Mouse (Mus musculus): ENCODE measurements around the gene Fas. TPM values are rescaled to one million over a fixed set of nuclear protein-coding genes. Genes with fewer than 3 reads are reported as not detected.

Fas gene
- polyA plus RNA-seq, 1 experiment from 2014 or later, result 0.84 TPM

GRCm38 (mm10) chr19:34270824-34271464, 19.5 kb upstream of the Fas start:
- no peak overlapping the region for H3K4me2 ChIP-seq (ENCODE audit: low read length)
- H3K9me3 ChIP-seq (ENCODE audit: control insufficient read depth, low read length), result no peaks in the 10 kb centered on the region
- H3K4me1 ChIP-seq (ENCODE audit: control insufficient read depth, insufficient read depth, low read length), result no peaks in the 10 kb centered on the region
- DNase-seq (no peak), ATAC-seq (ENCODE audit: low FRiP score, low TSS enrichment) (no peak)
- 95% methylated on average over 13 of the region's 13 CpGs for WGBS
- no peaks in the 10 kb centered on the region for H3K27me3 ChIP-seq (ENCODE audit: control insufficient read depth, insufficient read depth, low read length)
- H3K27ac ChIP-seq (replicated peaks; ENCODE audit: low read depth, low read length), result no peak overlapping the region
- no peaks in the 10 kb centered on the region for H3K36me3 ChIP-seq (ENCODE audit: control insufficient read depth, insufficient read depth, low read length)
- H3K4me3 ChIP-seq (replicated peaks; ENCODE audit: low read depth, low read length), result no peak overlapping the region
- no peak overlapping the region for H3K9ac ChIP-seq (replicated peaks; ENCODE audit: low read length)

GRCm38 (mm10) chr19:34273073-34273472, 17.4 kb upstream of the Fas start:
- no peaks in the 10 kb centered on the region for H3K9me3 ChIP-seq (ENCODE audit: control insufficient read depth, low read length)
- no peak overlapping the region for H3K4me3 ChIP-seq (replicated peaks; ENCODE audit: low read depth, low read length)
- no peaks in the 10 kb centered on the region for H3K4me1 ChIP-seq (ENCODE audit: control insufficient read depth, insufficient read depth, low read length)
- DNase-seq (no peak), ATAC-seq (ENCODE audit: low FRiP score, low TSS enrichment) (no peak)
- no peak overlapping the region for H3K4me2 ChIP-seq (ENCODE audit: low read length)
- H3K36me3 ChIP-seq (ENCODE audit: control insufficient read depth, insufficient read depth, low read length), result no peaks in the 10 kb centered on the region
- H3K9ac ChIP-seq (replicated peaks; ENCODE audit: low read length), result no peak overlapping the region
- H3K27ac ChIP-seq (replicated peaks; ENCODE audit: low read depth, low read length), result no peak overlapping the region
- WGBS, result 98% methylated on average over 1 of the region's 1 CpGs
- no peaks in the 10 kb centered on the region for H3K27me3 ChIP-seq (ENCODE audit: control insufficient read depth, insufficient read depth, low read length)

GRCm38 (mm10) chr19:34278078-34278477, 12.4 kb upstream of the Fas start:
- H3K9ac ChIP-seq (replicated peaks; ENCODE audit: low read length), result no peak overlapping the region
- H3K36me3 ChIP-seq (ENCODE audit: control insufficient read depth, insufficient read depth, low read length), result no peaks in the 10 kb centered on the region
- no peaks in the 10 kb centered on the region for H3K27me3 ChIP-seq (ENCODE audit: control insufficient read depth, insufficient read depth, low read length)
- DNase-seq (no peak), ATAC-seq (ENCODE audit: low FRiP score, low TSS enrichment) (no peak)
- H3K4me3 ChIP-seq (replicated peaks; ENCODE audit: low read depth, low read length), result no peak overlapping the region
- H3K4me2 ChIP-seq (ENCODE audit: low read length), result no peak overlapping the region
- WGBS, result 82% methylated on average over 3 of the region's 3 CpGs
- H3K9me3 ChIP-seq (ENCODE audit: control insufficient read depth, low read length), result no peaks in the 10 kb centered on the region
- no peak overlapping the region for H3K27ac ChIP-seq (replicated peaks; ENCODE audit: low read depth, low read length)
- no peaks in the 10 kb centered on the region for H3K4me1 ChIP-seq (ENCODE audit: control insufficient read depth, insufficient read depth, low read length)

GRCm38 (mm10) chr19:34283614-34284013, 6.9 kb upstream of the Fas start:
- H3K4me1 ChIP-seq (ENCODE audit: control insufficient read depth, insufficient read depth, low read length), result no peaks in the 10 kb centered on the region
- no peaks in the 10 kb centered on the region for H3K9me3 ChIP-seq (ENCODE audit: control insufficient read depth, low read length)
- H3K36me3 ChIP-seq (ENCODE audit: control insufficient read depth, insufficient read depth, low read length), result no peaks in the 10 kb centered on the region
- no peaks in the 10 kb centered on the region for H3K27me3 ChIP-seq (ENCODE audit: control insufficient read depth, insufficient read depth, low read length)
- no peak for ATAC-seq (ENCODE audit: low FRiP score, low TSS enrichment)
- no peak overlapping the region for H3K4me3 ChIP-seq (replicated peaks; ENCODE audit: low read depth, low read length)
- WGBS, result 91% methylated on average over 6 of the region's 6 CpGs
- no peak overlapping the region for H3K27ac ChIP-seq (replicated peaks; ENCODE audit: low read depth, low read length)
- no peak overlapping the region for H3K9ac ChIP-seq (replicated peaks; ENCODE audit: low read length)
- no peak overlapping the region for H3K4me2 ChIP-seq (ENCODE audit: low read length)
- no peak for DNase-seq

- Histone ChIP-seq H3K27ac (replicated peaks; ENCODE audit: low read depth, low read length) (no peak overlapping the region), H3K4me2 (ENCODE audit: low read length) (no peak overlapping the region), H3K27me3 (ENCODE audit: control insufficient read depth, insufficient read depth, low read length) (no peaks in the 10 kb centered on the region), H3K36me3 (ENCODE audit: control insufficient read depth, insufficient read depth, low read length) (no peaks in the 10 kb centered on the region), H3K9me3 (ENCODE audit: control insufficient read depth, low read length) (no peaks in the 10 kb centered on the region), H3K4me3 (replicated peaks; ENCODE audit: low read depth, low read length) (no peak overlapping the region), H3K4me1 (ENCODE audit: control insufficient read depth, insufficient read depth, low read length) (no peaks in the 10 kb centered on the region), H3K9ac (replicated peaks; ENCODE audit: low read length) (no peak overlapping the region)
- WGBS, result 69% methylated on average over 10 of the region's 10 CpGs
- DNase-seq (peak; percentile 26), ATAC-seq (ENCODE audit: low FRiP score, low TSS enrichment) (no peak)
Measured at GRCm38 (mm10) chr19:34284383-34284782, 6.1 kb upstream of the Fas start.

GRCm38 (mm10) chr19:34284826-34285225, 5.6 kb upstream of the Fas start:
- no peak overlapping the region for H3K4me2 ChIP-seq (ENCODE audit: low read length)
- H3K9me3 ChIP-seq (ENCODE audit: control insufficient read depth, low read length), result no peaks in the 10 kb centered on the region
- DNase-seq (no peak), ATAC-seq (ENCODE audit: low FRiP score, low TSS enrichment) (no peak)
- H3K36me3 ChIP-seq (ENCODE audit: control insufficient read depth, insufficient read depth, low read length), result no peaks in the 10 kb centered on the region
- H3K4me3 ChIP-seq (replicated peaks; ENCODE audit: low read depth, low read length), result no peak overlapping the region
- WGBS, result 69% methylated on average over 2 of the region's 2 CpGs
- no peak overlapping the region for H3K27ac ChIP-seq (replicated peaks; ENCODE audit: low read depth, low read length)
- H3K9ac ChIP-seq (replicated peaks; ENCODE audit: low read length), result no peak overlapping the region
- no peaks in the 10 kb centered on the region; the same call in 1 of the 2 replicates for H3K4me1 ChIP-seq (ENCODE audit: control insufficient read depth, insufficient read depth, low read length)
- H3K27me3 ChIP-seq (ENCODE audit: control insufficient read depth, insufficient read depth, low read length), result no peaks in the 10 kb centered on the region

GRCm38 (mm10) chr19:34287221-34287620, 3.2 kb upstream of the Fas start:
- H3K27ac ChIP-seq (replicated peaks; ENCODE audit: low read depth, low read length), result no peak overlapping the region
- ATAC-seq (ENCODE audit: low FRiP score, low TSS enrichment) (no peak), DNase-seq (no peak)
- H3K9me3 ChIP-seq (ENCODE audit: control insufficient read depth, low read length), result no peaks in the 10 kb centered on the region
- H3K36me3 ChIP-seq (ENCODE audit: control insufficient read depth, insufficient read depth, low read length), result no peaks in the 10 kb centered on the region
- H3K4me3 ChIP-seq (replicated peaks; ENCODE audit: low read depth, low read length), result no peak overlapping the region
- no peak overlapping the region for H3K4me2 ChIP-seq (ENCODE audit: low read length)
- H3K9ac ChIP-seq (replicated peaks; ENCODE audit: low read length), result no peak overlapping the region
- no peaks in the 10 kb centered on the region for H3K27me3 ChIP-seq (ENCODE audit: control insufficient read depth, insufficient read depth, low read length)
- H3K4me1 ChIP-seq (ENCODE audit: control insufficient read depth, insufficient read depth, low read length), result peaks cover 11% of the 10 kb centered on the region

- Histone ChIP-seq H3K4me1 (ENCODE audit: control insufficient read depth, insufficient read depth, low read length) (peaks cover 11% of the 10 kb centered on the region), H3K36me3 (ENCODE audit: control insufficient read depth, insufficient read depth, low read length) (no peaks in the 10 kb centered on the region), H3K27me3 (ENCODE audit: control insufficient read depth, insufficient read depth, low read length) (no peaks in the 10 kb centered on the region), H3K4me2 (ENCODE audit: low read length) (no peak overlapping the region), H3K9ac (replicated peaks; ENCODE audit: low read length) (no peak overlapping the region), H3K27ac (replicated peaks; ENCODE audit: low read depth, low read length) (no peak overlapping the region), H3K9me3 (ENCODE audit: control insufficient read depth, low read length) (no peaks in the 10 kb centered on the region), H3K4me3 (replicated peaks; ENCODE audit: low read depth, low read length) (no peak overlapping the region)
- no peak for DNase-seq
- WGBS, result 88% methylated on average over 13 of the region's 13 CpGs
- ATAC-seq (ENCODE audit: low FRiP score, low TSS enrichment), result no peak
Measured at GRCm38 (mm10) chr19:34287656-34288415, 2.6 kb upstream of the Fas start.

GRCm38 (mm10) chr19:34288696-34289095, 1.8 kb upstream of the Fas start:
- Histone ChIP-seq H3K36me3 (ENCODE audit: control insufficient read depth, insufficient read depth, low read length) (no peaks in the 10 kb centered on the region), H3K4me3 (replicated peaks; ENCODE audit: low read depth, low read length) (no peak overlapping the region), H3K9me3 (ENCODE audit: control insufficient read depth, low read length) (no peaks in the 10 kb centered on the region), H3K27ac (replicated peaks; ENCODE audit: low read depth, low read length) (no peak overlapping the region), H3K27me3 (ENCODE audit: control insufficient read depth, insufficient read depth, low read length) (no peaks in the 10 kb centered on the region), H3K4me2 (ENCODE audit: low read length) (no peak overlapping the region), H3K9ac (replicated peaks; ENCODE audit: low read length) (no peak overlapping the region), H3K4me1 (ENCODE audit: control insufficient read depth, insufficient read depth, low read length) (peaks cover 11% of the 10 kb centered on the region)
- 94% methylated on average over 1 of the region's 1 CpGs for WGBS
- DNase-seq (no peak), ATAC-seq (ENCODE audit: low FRiP score, low TSS enrichment) (no peak)
